Mouse (Mus musculus): ENCODE results near the gene Slc4a8. TPM values are rescaled to one million over a fixed set of nuclear protein-coding genes. Genes with fewer than 3 reads are reported as not detected.

The Slc4a8 gene
- polyA plus RNA-seq, 1 experiment from 2014 or later, result 2.2 TPM

GRCm38 (mm10) chr15:100748584-100748983 is 13.0 kb upstream of the Slc4a8 start:
- 78% methylated on average over 3 of the region's 3 CpGs for WGBS
- Histone ChIP-seq H3K27ac (no peak overlapping the region), H3K27me3 (ENCODE audit: insufficient read depth, poor library complexity, severe bottlenecking) (peaks cover 21% of the 10 kb centered on the region), H3K9me3 (no peaks in the 10 kb centered on the region), H3K4me3 (no peak overlapping the region), H3K4me1 (peaks cover 25% of the 10 kb centered on the region), H3K36me3 (no peaks in the 10 kb centered on the region)
- no peak for DNase-seq (ENCODE audit: low spot score)

- 75% methylated on average over 10 of the region's 10 CpGs for WGBS
- DNase-seq (ENCODE audit: low spot score), result no peak
- no peak overlapping the region for H3K27ac ChIP-seq
These were observed 11.6 kb upstream of the Slc4a8 start for GRCm38 (mm10) chr15:100749751-100750538.

GRCm38 (mm10) chr15:100752439-100752838 is 9.1 kb upstream of the Slc4a8 start:
- no peaks in the 10 kb centered on the region for H3K9me3 ChIP-seq
- H3K36me3 ChIP-seq, result no peaks in the 10 kb centered on the region
- no peak overlapping the region for H3K27ac ChIP-seq
- peaks cover 27% of the 10 kb centered on the region for H3K4me1 ChIP-seq
- 53% methylated on average over 2 of the region's 2 CpGs for WGBS
- no peak for DNase-seq (ENCODE audit: low spot score)
- no peak overlapping the region for H3K4me3 ChIP-seq
- H3K27me3 ChIP-seq (ENCODE audit: insufficient read depth, poor library complexity, severe bottlenecking), result peaks cover 39% of the 10 kb centered on the region

More at GRCm38 (mm10) chr15:100749751-100750538, 11.6 kb upstream of the Slc4a8 start:
- Histone ChIP-seq H3K4me1 (peaks cover 35% of the 10 kb centered on the region), H3K4me3 (no peak overlapping the region), H3K9me3 (no peaks in the 10 kb centered on the region), H3K36me3 (no peaks in the 10 kb centered on the region), H3K27me3 (ENCODE audit: insufficient read depth, poor library complexity, severe bottlenecking) (peaks cover 27% of the 10 kb centered on the region)

- Histone ChIP-seq H3K27me3 (ENCODE audit: insufficient read depth, poor library complexity, severe bottlenecking) (peaks cover 40% of the 10 kb centered on the region), H3K9me3 (no peaks in the 10 kb centered on the region), H3K4me1 (peaks cover 22% of the 10 kb centered on the region), H3K4me3 (no peak overlapping the region), H3K27ac (no peak overlapping the region), H3K36me3 (no peaks in the 10 kb centered on the region)
- no peak for DNase-seq (ENCODE audit: low spot score)
- WGBS, result 67% methylated on average over 5 of the region's 5 CpGs
These were observed 8.5 kb upstream of the Slc4a8 start for GRCm38 (mm10) chr15:100753045-100753444.

- no peak for DNase-seq (ENCODE audit: low spot score)
- H3K27me3 ChIP-seq (ENCODE audit: insufficient read depth, poor library complexity, severe bottlenecking), result peaks cover 35% of the 10 kb centered on the region
- WGBS, result 32% methylated on average over 7 of the region's 7 CpGs
These were observed 7.5 kb upstream of the Slc4a8 start for GRCm38 (mm10) chr15:100754041-100754440.

GRCm38 (mm10) chr15:100754805-100755497 is 6.6 kb upstream of the Slc4a8 start:
- no peak for DNase-seq (ENCODE audit: low spot score)
- peak overlapping the region; percentile 32 for H3K4me3 ChIP-seq
- WGBS, result 12% methylated on average over 11 of the region's 11 CpGs

More at GRCm38 (mm10) chr15:100754041-100754440, 7.5 kb upstream of the Slc4a8 start:
- Histone ChIP-seq H3K9me3 (no peaks in the 10 kb centered on the region), H3K27ac (no peak overlapping the region), H3K36me3 (no peaks in the 10 kb centered on the region), H3K4me1 (peaks cover 16% of the 10 kb centered on the region), H3K4me3 (no peak overlapping the region)

GRCm38 (mm10) chr15:100755498-100755859 is 6.1 kb upstream of the Slc4a8 start:
- no peaks in the 10 kb centered on the region for H3K36me3 ChIP-seq
- H3K27me3 ChIP-seq (ENCODE audit: insufficient read depth, poor library complexity, severe bottlenecking), result peaks cover 40% of the 10 kb centered on the region
- no peak overlapping the region for H3K27ac ChIP-seq
- WGBS, result 48% methylated on average over 8 of the region's 8 CpGs
- no peaks in the 10 kb centered on the region for H3K9me3 ChIP-seq
- no peak for DNase-seq (ENCODE audit: low spot score)
- peak overlapping the region; percentile 32; the same call in 1 of the 2 replicates for H3K4me3 ChIP-seq
- peaks cover 16% of the 10 kb centered on the region for H3K4me1 ChIP-seq

More at GRCm38 (mm10) chr15:100754805-100755497, 6.6 kb upstream of the Slc4a8 start:
- H3K4me1 ChIP-seq, result peaks cover 16% of the 10 kb centered on the region
- H3K36me3 ChIP-seq, result no peaks in the 10 kb centered on the region
- H3K9me3 ChIP-seq, result no peaks in the 10 kb centered on the region
- H3K27me3 ChIP-seq (ENCODE audit: insufficient read depth, poor library complexity, severe bottlenecking), result peaks cover 40% of the 10 kb centered on the region
- H3K27ac ChIP-seq, result 0 out of 2 replicates have a peak overlapping the region, but pooled peaks have one; percentile 17

- Histone ChIP-seq H3K36me3 (no peaks in the 10 kb centered on the region), H3K27ac (no peak overlapping the region), H3K4me3 (no peak overlapping the region), H3K27me3 (ENCODE audit: insufficient read depth, poor library complexity, severe bottlenecking) (peaks cover 40% of the 10 kb centered on the region), H3K4me1 (peaks cover 16% of the 10 kb centered on the region), H3K9me3 (no peaks in the 10 kb centered on the region)
- DNase-seq (ENCODE audit: low spot score), result no peak
- 73% methylated on average over 3 of the region's 3 CpGs for WGBS
These were observed 5.5 kb upstream of the Slc4a8 start for GRCm38 (mm10) chr15:100755881-100756624.

GRCm38 (mm10) chr15:100757527-100757978 is 4.0 kb upstream of the Slc4a8 start:
- Histone ChIP-seq H3K27ac (no peak overlapping the region), H3K36me3 (no peaks in the 10 kb centered on the region), H3K4me3 (no peak overlapping the region), H3K4me1 (peaks cover 27% of the 10 kb centered on the region), H3K27me3 (ENCODE audit: insufficient read depth, poor library complexity, severe bottlenecking) (peaks cover 48% of the 10 kb centered on the region), H3K9me3 (no peaks in the 10 kb centered on the region)
- 1% methylated on average over 7 of the region's 7 CpGs for WGBS
- peak; percentile 86 for DNase-seq (ENCODE audit: low spot score)

- Histone ChIP-seq H3K27me3 (ENCODE audit: insufficient read depth, poor library complexity, severe bottlenecking) (peaks cover 52% of the 10 kb centered on the region), H3K4me3 (no peak overlapping the region), H3K4me1 (peaks cover 23% of the 10 kb centered on the region), H3K9me3 (no peaks in the 10 kb centered on the region), H3K36me3 (no peaks in the 10 kb centered on the region), H3K27ac (no peak overlapping the region)
- no peak for DNase-seq (ENCODE audit: low spot score)
- 84% methylated on average over 10 of the region's 10 CpGs for WGBS
These were observed 2.3 kb upstream of the Slc4a8 start for GRCm38 (mm10) chr15:100759286-100759685.

- H3K4me3 ChIP-seq, result peak overlapping the region; percentile 69
- peaks cover 65% of the 10 kb centered on the region for H3K27me3 ChIP-seq (ENCODE audit: insufficient read depth, poor library complexity, severe bottlenecking)
- WGBS, result 35% methylated on average over 9 of the region's 9 CpGs
- DNase-seq (ENCODE audit: low spot score), result no peak
- H3K36me3 ChIP-seq, result no peaks in the 10 kb centered on the region
- peak overlapping the region; percentile 77; the same call in 1 of the 2 replicates for H3K27ac ChIP-seq
- H3K9me3 ChIP-seq, result no peaks in the 10 kb centered on the region
- peaks cover 11% of the 10 kb centered on the region for H3K4me1 ChIP-seq
These were observed 520 bp upstream of the Slc4a8 start for GRCm38 (mm10) chr15:100761036-100761418.

GRCm38 (mm10) chr15:100762649-100763048 is 1.1 kb downstream of the Slc4a8 start:
- H3K4me3 ChIP-seq, result no peak overlapping the region
- 50% methylated on average over 8 of the region's 8 CpGs for WGBS
- no peaks in the 10 kb centered on the region for H3K9me3 ChIP-seq
- DNase-seq (ENCODE audit: low spot score), result no peak
- H3K36me3 ChIP-seq, result no peaks in the 10 kb centered on the region
- H3K27ac ChIP-seq, result no peak overlapping the region
- H3K27me3 ChIP-seq (ENCODE audit: insufficient read depth, poor library complexity, severe bottlenecking), result peaks cover 70% of the 10 kb centered on the region
- H3K4me1 ChIP-seq, result peaks cover 11% of the 10 kb centered on the region

Data from heart, embryonic 10.5 days (tissue).